Mouse (Mus musculus) spleen, adult 2 months (tissue): Measurements from ENCODE around the gene Slc35b2. TPM values are rescaled to one million over a fixed set of nuclear protein-coding genes. Genes with fewer than 3 reads are reported as not detected.
A peak's percentile ranks its signal among the peaks of the same experiment; 100 is the strongest.

Experiments used
- DNase-seq, 2 experiments: peaks; one replicate each; pipeline versions ENCODE4 v3.0.0 to v3.0.0-alpha.2; 2012 to 2021; ENCODE audit warnings: low spot score in 2 of 2, low read depth in 1 of 2
- H3K27ac ChIP-seq: fragments of 200-500 bp; 2 replicates; pipeline ENCODE4 v1.5.1; 2012; ENCODE audit warnings: low read length, inconsistent platforms; ENCODE audit not compliant: insufficient read depth
- H3K27me3 ChIP-seq: fragments of 200-500 bp; 2 replicates; pipeline ENCODE4 v1.6.1; 2012; ENCODE audit warnings: mild to moderate bottlenecking, moderate library complexity, low read length, inconsistent platforms; ENCODE audit not compliant: control insufficient read depth, insufficient read depth
- H3K36me3 ChIP-seq: fragments of 200-500 bp; 2 replicates; pipeline ENCODE4 v1.6.1; 2012; ENCODE audit warnings: mild to moderate bottlenecking, low read length, inconsistent platforms; ENCODE audit not compliant: control insufficient read depth, insufficient read depth
- H3K4me1 ChIP-seq: fragments of 200-500 bp; 2 replicates; pipeline ENCODE4 v1.6.1; 2011; ENCODE audit warnings: inconsistent platforms; ENCODE audit not compliant: control insufficient read depth, insufficient read depth, insufficient read length
- H3K4me3 ChIP-seq: fragments of 200-500 bp; 2 replicates; pipeline ENCODE4 v1.5.1; 2011; ENCODE audit warnings: mild to moderate bottlenecking, inconsistent platforms; ENCODE audit not compliant: insufficient read depth, insufficient read length; ENCODE audit errors: extremely low read depth
- CTCF ChIP-seq: fragments of 200-500 bp; IDR thresholded peaks from 2 replicates; pipeline ENCODE4 v1.5.1; 2011; ENCODE audit warnings: mild to moderate bottlenecking, inconsistent platforms; ENCODE audit not compliant: insufficient read depth, insufficient read length, insufficient replicate concordance; ENCODE audit errors: extremely low read depth
- POLR2A ChIP-seq: fragments of 200-500 bp; IDR thresholded peaks from 2 replicates; pipeline ENCODE4 v1.6.1; 2011; ENCODE audit warnings: low read depth, low read length, inconsistent platforms
- WGBS: fragments of 180-500 bp; shearing (Covaris S2); methylation state at CpG from one replicate; pipeline ENCODE4 v1.1.7; 2018; 5-methylcytosine and 5-hydroxymethylcytosine counted together
- polyA plus RNA-seq: library from polyadenylated mRNA; depleted of rRNA; stranded (reverse); fragments of >200 nt; gene quantifications from 2 replicates; pipeline ENCODE4 v1.2.3, GENCODE M21; 2012

The Slc35b2 gene
- polyA plus RNA-seq, 1 experiment, result 70.9 TPM

- peaks cover 3% of the 10 kb centered on the region; the same call in 1 of the 2 replicates for H3K4me1 ChIP-seq
- no peaks in the 10 kb centered on the region for H3K36me3 ChIP-seq
- 47% methylated on average over 14 of the region's 14 CpGs for WGBS
- peak in 1 of 2 experiments; percentile 60 for DNase-seq
- no peaks in the 10 kb centered on the region for H3K27me3 ChIP-seq
- H3K27ac ChIP-seq, result peak overlapping the region; percentile 79
- TF ChIP-seq CTCF (peak; percentile 85), POLR2A (no peak)
- H3K4me3 ChIP-seq, result peak overlapping the region; percentile 10; the same call in 1 of the 2 replicates
These were observed 21.4 kb downstream of the Slc35b2 start for GRCm38 (mm10) chr17:45584939-45585678.

- WGBS, result 89% methylated on average over 23 of the region's 23 CpGs
- no peak for DNase-seq
- no peaks in the 10 kb centered on the region for H3K36me3 ChIP-seq
These were observed 22.2 kb downstream of the Slc35b2 start for GRCm38 (mm10) chr17:45585725-45586448.

GRCm38 (mm10) chr17:45586449-45586837 is 22.8 kb downstream of the Slc35b2 start:
- H3K27ac ChIP-seq, result no peak overlapping the region
- no peaks in the 10 kb centered on the region for H3K27me3 ChIP-seq
- no peak overlapping the region for H3K4me3 ChIP-seq
- TF ChIP-seq POLR2A (no peak), CTCF (no peak)
- DNase-seq, result no peak
- WGBS, result 93% methylated on average over 3 of the region's 3 CpGs
- H3K36me3 ChIP-seq, result no peaks in the 10 kb centered on the region
- H3K4me1 ChIP-seq, result peaks cover 3% of the 10 kb centered on the region; the same call in 1 of the 2 replicates

More at GRCm38 (mm10) chr17:45585725-45586448, 22.2 kb downstream of the Slc35b2 start:
- TF ChIP-seq POLR2A (no peak), CTCF (no peak)
- H3K4me1 ChIP-seq, result peaks cover 3% of the 10 kb centered on the region; the same call in 1 of the 2 replicates
- no peak overlapping the region for H3K4me3 ChIP-seq
- H3K27me3 ChIP-seq, result no peaks in the 10 kb centered on the region
- H3K27ac ChIP-seq, result peak overlapping the region; percentile 57

- no peak overlapping the region for H3K4me3 ChIP-seq
- H3K36me3 ChIP-seq, result no peaks in the 10 kb centered on the region
- no peak overlapping the region for H3K27ac ChIP-seq
- peaks cover 8% of the 10 kb centered on the region; the same call in 1 of the 2 replicates for H3K4me1 ChIP-seq
- no peak for DNase-seq
- no peak for TF ChIP-seq CTCF
- TF ChIP-seq POLR2A, result no peak
- WGBS, result 95% methylated on average over 7 of the region's 7 CpGs
- no peaks in the 10 kb centered on the region for H3K27me3 ChIP-seq
These were observed 24.7 kb downstream of the Slc35b2 start for GRCm38 (mm10) chr17:45588370-45588769.

GRCm38 (mm10) chr17:45589236-45589635 is 25.6 kb downstream of the Slc35b2 start:
- Histone ChIP-seq H3K4me1 (peaks cover 7% of the 10 kb centered on the region; the same call in 1 of the 2 replicates), H3K27me3 (no peaks in the 10 kb centered on the region), H3K27ac (no peak overlapping the region), H3K4me3 (no peak overlapping the region), H3K36me3 (no peaks in the 10 kb centered on the region)
- 98% methylated on average over 7 of the region's 7 CpGs for WGBS
- TF ChIP-seq CTCF (no peak), POLR2A (no peak)
- DNase-seq, result no peak

- H3K4me3 ChIP-seq, result no peak overlapping the region
- H3K4me1 ChIP-seq, result peaks cover 9% of the 10 kb centered on the region; the same call in 1 of the 2 replicates
- no peak overlapping the region for H3K27ac ChIP-seq
- no peak for TF ChIP-seq POLR2A
- H3K36me3 ChIP-seq, result no peaks in the 10 kb centered on the region
- H3K27me3 ChIP-seq, result no peaks in the 10 kb centered on the region
- 90% methylated on average over 8 of the region's 8 CpGs for WGBS
- DNase-seq, result no peak
These were observed 26.2 kb downstream of the Slc35b2 start for GRCm38 (mm10) chr17:45589844-45590243.

- WGBS, result 95% methylated on average over 6 of the region's 6 CpGs
- H3K27me3 ChIP-seq, result no peaks in the 10 kb centered on the region
These were observed 26.7 kb downstream of the Slc35b2 start for GRCm38 (mm10) chr17:45590410-45590809.

More at GRCm38 (mm10) chr17:45590410-45590809, 26.7 kb downstream of the Slc35b2 start:
- DNase-seq, result no peak
- Histone ChIP-seq H3K27ac (no peak overlapping the region), H3K4me1 (peaks cover 10% of the 10 kb centered on the region; the same call in 1 of the 2 replicates), H3K4me3 (no peak overlapping the region), H3K36me3 (no peaks in the 10 kb centered on the region)
- TF ChIP-seq CTCF, result no peak
- TF ChIP-seq POLR2A, result no peak
